Mouse (Mus musculus) C2C12 (cell line): ENCODE measurements around the gene Ttll8.

Experiments used
- CEBPB ChIP-seq: IDR thresholded peaks from one replicate; pipeline ENCODE4 v1.6.1; 2011; ENCODE audit warnings: low read depth, mild to moderate bottlenecking, control low read depth, moderate library complexity
- CTCF ChIP-seq: IDR thresholded peaks from one replicate; pipeline ENCODE4 v1.5.1; 2011; ENCODE audit not compliant: control insufficient read depth, insufficient read depth, insufficient read length
- MAX ChIP-seq: IDR thresholded peaks from one replicate; pipeline ENCODE4 v1.6.1; 2011; ENCODE audit warnings: mild to moderate bottlenecking, control low read depth
- USF1 ChIP-seq: IDR thresholded peaks from one replicate; pipeline ENCODE4 v1.6.1; 2011; ENCODE audit warnings: low read depth, mild to moderate bottlenecking, control low read depth, moderate library complexity

DNA sequence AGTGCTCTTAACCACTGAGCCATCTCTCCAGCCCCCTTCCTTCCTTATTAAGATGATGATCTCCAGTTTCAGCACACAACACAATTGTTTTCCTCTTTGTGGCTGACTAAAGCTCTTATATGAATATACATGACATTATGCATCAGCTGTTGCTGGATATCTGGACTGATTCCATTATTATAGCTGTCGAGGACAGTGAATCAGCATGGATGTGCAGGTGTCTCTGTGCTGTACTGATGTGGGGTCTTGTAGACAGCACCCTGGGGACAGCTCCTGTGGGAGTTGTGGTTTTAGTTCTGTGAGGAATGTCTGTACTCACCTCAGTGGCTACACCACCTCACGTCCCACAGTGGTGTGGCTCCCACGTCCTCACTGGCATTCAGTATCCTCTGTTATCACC, 47.0 kb upstream of the Ttll8 start:
- TF ChIP-seq MAX = no peak
- TF ChIP-seq CEBPB = no peak
- TF ChIP-seq CTCF = no peak
- TF ChIP-seq USF1 = no peak
